Mouse (Mus musculus) right cerebral cortex, adult 2 months (tissue): ENCODE results near the gene Frs3.
"Not testable (repeated sequence)": the region's sequence is repeated elsewhere in the genome, so short reads cannot be mapped to it uniquely, and the experiment has no call there.

ENCODE experiments used
- DNase-seq, 2 experiments: peaks; one replicate each; pipeline ENCODE4 v3.0.0; 2021 to 2022; ENCODE audit warnings: low spot score in 2 of 2

The Frs3 gene

GRCm38 (mm10) chr17:47688608-47689575, at the start of gene Frs3:
Gene Frs3 (plus strand): TSS chr17:47689030.
- DNase-seq: peak; percentile 74 to 78

DNA sequence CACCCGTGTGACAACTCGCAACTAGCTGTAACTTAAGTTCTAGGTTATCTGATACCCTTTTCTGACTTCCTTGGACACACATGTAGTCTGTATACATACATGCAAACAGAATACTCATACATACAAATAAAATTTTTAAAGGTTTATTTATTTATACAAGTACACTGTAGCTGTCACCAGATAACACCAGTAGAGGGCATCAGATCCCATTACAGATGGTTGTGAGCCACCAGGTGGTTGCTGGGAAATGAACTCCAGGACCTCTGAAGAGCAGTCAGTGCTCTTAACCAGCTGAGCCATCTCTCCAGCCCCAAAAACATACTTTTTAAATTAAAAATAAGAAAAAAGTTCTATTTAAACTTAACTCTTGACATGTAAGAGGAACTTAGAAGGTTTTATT, 45.8 kb upstream of the Frs3 start:
- DNase-seq: no peak

DNA sequence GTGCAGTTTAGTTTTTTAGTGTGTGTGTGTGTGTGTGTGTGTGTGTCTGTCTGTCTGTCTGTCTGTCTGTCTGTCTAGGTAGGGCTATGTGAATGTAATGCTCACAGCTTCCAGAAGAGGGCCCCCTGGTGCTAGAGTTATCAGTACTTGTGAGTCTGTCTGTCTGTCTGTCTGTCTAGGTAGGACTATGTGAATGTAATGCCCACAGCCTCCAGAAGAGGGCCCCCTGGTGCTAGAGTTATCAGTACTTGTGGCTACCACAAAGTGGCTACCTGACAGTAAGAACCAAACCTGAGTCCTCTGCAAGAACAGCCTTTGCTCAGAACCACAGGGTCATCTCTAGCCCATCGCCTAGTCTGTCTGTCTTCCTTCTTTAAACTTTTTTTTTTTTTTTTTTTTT, 42.1 kb upstream of the Frs3 start:
- DNase-seq: peak; percentile 38 to 40

DNA sequence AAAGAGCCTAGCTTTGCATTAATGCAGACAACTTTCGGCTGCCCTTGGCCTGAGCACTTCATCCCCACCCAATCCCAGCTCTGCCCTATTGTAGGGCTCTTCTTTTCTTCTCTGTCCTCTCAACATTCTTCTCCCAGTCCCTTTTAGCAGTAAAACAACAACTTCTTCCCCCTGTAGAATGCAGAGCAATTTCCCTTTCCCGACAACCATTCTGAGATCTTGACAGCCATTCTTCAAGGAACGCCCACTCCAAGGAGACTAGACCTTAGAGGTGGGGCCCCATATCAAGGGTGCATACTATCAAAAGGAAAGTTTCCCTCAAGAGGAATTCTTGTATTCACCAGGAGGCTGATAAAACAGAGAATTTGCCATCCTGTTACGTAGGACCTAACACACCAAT, 39.9 kb upstream of the Frs3 start:
- DNase-seq: no peak

GRCm38 (mm10) chr17:47651953-47652352, 36.9 kb upstream of the Frs3 start:
- no peak for DNase-seq

DNA sequence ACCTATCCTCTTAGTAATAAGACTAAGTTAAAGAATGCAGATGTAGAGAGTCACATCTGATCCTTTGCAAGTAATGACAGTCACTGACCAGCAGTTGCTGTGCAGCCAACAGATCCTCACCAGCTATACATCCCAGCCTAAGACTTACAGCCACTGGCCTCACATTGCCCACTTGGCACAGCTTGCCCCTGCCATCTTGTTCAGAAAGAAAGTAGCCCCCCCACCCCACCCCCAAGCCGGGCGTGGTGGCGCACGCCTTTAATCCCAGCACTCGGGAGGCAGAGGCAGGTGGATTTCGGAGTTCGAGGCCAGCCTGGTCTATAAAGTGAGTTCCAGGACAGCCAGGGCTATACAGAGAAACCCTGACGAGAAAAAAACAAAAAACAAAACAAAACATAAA, 34.5 kb upstream of the Frs3 start:
- DNase-seq: not testable (repeated sequence)

GRCm38 (mm10) chr17:47655697-47656096, 33.1 kb upstream of the Frs3 start:
- no peak for DNase-seq

- no peak for DNase-seq
Observed at GRCm38 (mm10) chr17:47657901-47658300, 30.9 kb upstream of the Frs3 start.

GRCm38 (mm10) chr17:47658741-47659243, 30.0 kb upstream of the Frs3 start:
- no peak for DNase-seq

GRCm38 (mm10) chr17:47663009-47663713, 25.7 kb upstream of the Frs3 start:
- DNase-seq: no peak

DNA sequence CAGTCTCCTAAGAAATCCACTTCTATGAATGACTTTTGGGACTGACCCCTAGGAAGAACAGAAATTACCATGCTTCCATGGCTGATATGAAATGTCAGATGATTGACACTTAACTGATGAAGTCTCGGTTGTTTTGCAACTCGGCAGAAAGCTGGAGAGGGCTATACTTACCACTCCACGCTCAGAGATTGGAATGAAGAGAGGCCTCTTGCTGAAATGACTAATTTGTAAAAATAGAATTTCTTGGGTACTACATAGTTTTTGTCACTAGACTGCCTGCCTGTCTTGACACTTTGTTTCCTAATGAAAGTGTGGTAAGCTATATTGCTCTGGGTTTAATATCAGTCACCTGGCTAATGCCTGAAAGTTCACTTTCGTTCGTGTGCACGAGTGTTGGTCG, 24.4 kb upstream of the Frs3 start:
- DNase-seq: no peak

GRCm38 (mm10) chr17:47669166-47669565, 19.7 kb upstream of the Frs3 start:
- DNase-seq: no peak

- DNase-seq: no peak
Observed at GRCm38 (mm10) chr17:47671988-47672310, 16.9 kb upstream of the Frs3 start.

DNA sequence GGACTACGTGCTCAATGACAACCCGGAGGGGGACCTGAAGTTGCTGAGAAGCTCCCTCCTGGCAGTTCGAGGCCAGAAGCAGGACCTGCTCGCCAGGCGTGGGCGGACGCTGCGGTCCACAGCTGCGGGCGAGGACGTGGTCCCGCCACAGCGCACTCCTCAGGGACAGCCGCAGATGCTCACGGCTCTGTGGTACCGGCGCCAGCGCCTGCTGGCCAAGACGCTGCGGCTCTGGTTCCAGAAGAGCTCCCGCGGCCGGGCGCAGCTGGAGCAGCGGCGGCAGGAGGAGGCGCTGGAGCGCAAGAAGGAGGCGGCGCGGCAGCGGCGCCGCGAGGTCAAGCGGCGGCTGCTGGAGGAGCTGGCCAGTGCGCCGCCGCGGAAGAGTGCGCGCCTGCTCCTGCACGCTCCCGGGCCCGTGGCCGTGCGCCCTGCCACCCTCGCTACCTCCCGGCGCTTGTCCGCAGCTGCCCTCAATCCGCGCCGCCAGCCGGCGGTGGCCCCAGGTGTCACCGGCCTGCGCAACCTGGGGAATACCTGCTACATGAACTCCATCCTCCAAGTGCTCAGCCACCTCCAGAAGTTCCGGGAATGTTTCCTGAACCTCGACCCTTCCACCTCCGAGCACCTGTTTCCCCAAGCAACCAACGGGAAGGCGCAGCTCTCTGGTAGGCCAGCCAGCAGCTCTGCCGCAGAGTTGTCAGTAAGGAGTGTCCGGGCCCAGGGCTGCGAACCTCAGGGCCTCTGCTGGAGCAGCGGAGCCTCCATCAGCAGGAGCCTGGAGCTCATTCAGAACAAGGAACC, 16.3 kb upstream of the Frs3 start:
- DNase-seq: peak in 1 of 2 experiments; percentile 55

GRCm38 (mm10) chr17:47676581-47676980, 12.2 kb upstream of the Frs3 start:
- peak; percentile 87 to 88 for DNase-seq

- DNase-seq: no peak
Observed at GRCm38 (mm10) chr17:47678238-47678637, 10.6 kb upstream of the Frs3 start.

- no peak for DNase-seq
Observed at GRCm38 (mm10) chr17:47678702-47679101, 10.1 kb upstream of the Frs3 start.

GRCm38 (mm10) chr17:47682836-47683235, 6.0 kb upstream of the Frs3 start:
- DNase-seq: no peak

DNA sequence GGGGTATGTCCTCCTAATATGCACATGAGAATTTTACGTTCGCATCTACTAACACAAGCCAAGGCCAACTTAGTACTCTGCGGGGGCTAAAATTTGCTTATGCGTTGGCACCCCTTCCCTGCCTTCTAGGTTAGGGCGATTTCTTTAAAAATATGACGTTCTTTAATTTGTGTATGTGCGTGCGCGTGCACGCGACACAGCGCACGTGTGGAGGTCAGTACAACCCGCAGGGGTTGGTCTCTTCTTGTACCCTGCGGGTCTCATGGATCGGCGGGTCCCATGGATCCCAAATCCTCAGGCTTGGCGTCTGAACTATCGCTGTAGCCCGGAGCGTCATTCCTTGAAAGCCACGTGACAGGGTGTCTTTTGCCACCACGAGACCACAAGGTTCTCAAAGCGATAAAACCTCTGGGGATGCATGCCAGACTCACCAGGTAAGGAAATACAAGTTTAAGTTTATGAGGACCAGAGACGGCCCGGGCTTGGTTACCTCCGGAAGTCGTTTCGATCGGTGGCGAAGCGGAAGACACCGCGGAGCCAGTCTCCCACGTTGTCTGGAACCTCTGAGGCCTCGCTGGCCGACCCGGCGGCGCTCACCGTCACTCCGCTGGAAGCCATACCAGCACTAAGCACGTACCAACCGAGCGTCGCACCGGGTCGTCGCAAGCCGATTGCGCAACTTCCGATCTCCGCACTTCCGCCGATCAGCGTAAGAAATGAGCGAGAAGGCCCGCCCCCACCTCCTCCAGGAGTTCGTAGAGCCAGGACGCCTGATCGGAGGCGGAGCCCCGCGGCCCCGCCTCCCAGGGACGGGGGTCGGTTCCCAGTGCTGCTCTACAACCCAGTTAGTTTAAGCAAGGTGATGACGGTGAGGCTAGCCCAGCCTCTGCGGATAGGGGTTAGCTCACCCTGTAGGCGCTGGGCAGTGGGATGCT, 1.2 kb upstream of the Frs3 start:
- peak; percentile 97 to 98 for DNase-seq

GRCm38 (mm10) chr17:47688344-47688607, 554 bp upstream of the Frs3 start, which contains the start of gene Tomm6:
Gene Tomm6 (minus strand): TSS chr17:47688386.
- no peak for DNase-seq

DNA sequence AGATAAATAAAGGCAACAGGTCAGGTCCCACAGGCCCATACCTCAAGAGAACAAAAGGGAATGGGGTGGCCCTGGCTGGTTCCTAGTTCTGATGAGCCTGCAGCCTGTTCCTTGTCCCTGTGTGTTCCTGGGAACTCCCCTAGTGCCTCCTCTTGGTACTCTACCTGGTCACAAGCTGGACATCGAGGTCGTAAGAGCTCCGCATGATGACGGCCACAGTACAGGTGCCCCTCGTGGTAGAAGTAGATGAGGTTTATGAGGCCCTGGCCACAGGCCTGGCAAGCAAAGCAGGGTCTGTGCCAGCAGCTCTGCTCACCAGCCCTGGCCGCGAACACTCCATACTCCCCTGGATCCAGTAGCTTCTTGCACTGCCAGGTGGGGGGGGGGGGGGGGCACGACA, 1.1 kb downstream of the Frs3 start:
- no peak for DNase-seq
